ENCODE assay signal across 9 mouse cellular contexts in genomic region chr4:138379091-138379840, GRCm38 (mm10). TPM values are rescaled to one million over a fixed set of nuclear protein-coding genes. Genes with fewer than 3 reads are reported as not detected.
DNase-seq lines count a peak whose midpoint lies in the region; ATAC-seq and TF ChIP-seq lines count a peak whose summit lies in the region.
"Had no signal": no experiment of that assay in that cellular context is flagged by ENCODE, and none has a peak within 500 bp of the region (broad histone marks: within the 10 kb centered on the region; RNA-seq: fewer than 3 reads in every experiment).

No protein-coding gene starts in this region.

- H3K4me2 ChIP-seq in liver, embryonic 11.5 days: no peak overlapping the region
- H3K4me2 ChIP-seq in forebrain, postnatal 0 days (ENCODE audit: low read depth): no peak overlapping the region
- no peak overlapping the region for H3K4me2 ChIP-seq in hindbrain, embryonic 13.5 days
- H3K4me2 ChIP-seq in midbrain, embryonic 13.5 days (replicated peaks): no peak overlapping the region
- no peak overlapping the region for H3K4me2 ChIP-seq in stomach, postnatal 0 days (replicated peaks; ENCODE audit: low read depth)

- no peak for ATAC-seq in liver, embryonic 11.5 days (replicated peaks; ENCODE audit: low FRiP score)
- ATAC-seq in forebrain, postnatal 0 days: peak; percentile 71
- ATAC-seq in hindbrain, embryonic 13.5 days (ENCODE audit: low FRiP score): no peak
- ATAC-seq in midbrain, embryonic 13.5 days: peak; percentile 65
- ATAC-seq in stomach, postnatal 0 days (ENCODE audit: low FRiP score, low TSS enrichment): peak; percentile 51; the same call in 1 of the 2 replicates

- no peak overlapping the region for H3K9ac ChIP-seq in liver, embryonic 11.5 days (ENCODE audit: low read depth, low read length)
- no peak overlapping the region for H3K9ac ChIP-seq in forebrain, postnatal 0 days
- H3K9ac ChIP-seq in hindbrain, embryonic 13.5 days: no peak overlapping the region
- H3K9ac ChIP-seq in midbrain, embryonic 13.5 days (replicated peaks): no peak overlapping the region
- H3K9ac ChIP-seq in stomach, postnatal 0 days (ENCODE audit: low read length): no peak overlapping the region

- no peak overlapping the region for H3K4me3 ChIP-seq in liver, embryonic 11.5 days (ENCODE audit: low read depth, low read length)
- no peak overlapping the region for H3K4me3 ChIP-seq in forebrain, postnatal 0 days (ENCODE audit: low read depth, low read length)
- no peak overlapping the region for H3K4me3 ChIP-seq in hindbrain, embryonic 13.5 days
- no peak overlapping the region for H3K4me3 ChIP-seq in midbrain, embryonic 13.5 days (replicated peaks)
- H3K4me3 ChIP-seq in stomach, postnatal 0 days (ENCODE audit: low read depth, low read length): no peak overlapping the region

- H3K36me3 ChIP-seq in liver, embryonic 11.5 days (ENCODE audit: control insufficient read depth, insufficient read depth, low read length): no peaks in the 10 kb centered on the region
- H3K36me3 ChIP-seq in forebrain, postnatal 0 days (ENCODE audit: insufficient read depth): no peaks in the 10 kb centered on the region
- no peaks in the 10 kb centered on the region for H3K36me3 ChIP-seq in hindbrain, embryonic 13.5 days
- no peaks in the 10 kb centered on the region for H3K36me3 ChIP-seq in midbrain, embryonic 13.5 days
- H3K36me3 ChIP-seq in stomach, postnatal 0 days (ENCODE audit: control insufficient read depth, insufficient read depth, low read length): no peaks in the 10 kb centered on the region

- peak; percentile 45 for DNase-seq in liver
- no peak for DNase-seq in liver, embryonic 11.5 days (ENCODE audit: low spot score)
- DNase-seq in cerebellum, adult 11-12 months: peak; percentile 86
- DNase-seq in forebrain, postnatal 0 days: peak; percentile 72
- DNase-seq in left cerebral cortex, adult 8-10 months (ENCODE audit: low spot score in 2 of 2): peak; percentile 44 to 46
- peak; percentile 79 for DNase-seq in stomach, postnatal 0 days (ENCODE audit: low spot score)

- no peaks in the 10 kb centered on the region for H3K9me3 ChIP-seq in liver, embryonic 11.5 days (ENCODE audit: control insufficient read depth, low read length)
- H3K9me3 ChIP-seq in forebrain, postnatal 0 days (ENCODE audit: low read length): no peaks in the 10 kb centered on the region
- no peaks in the 10 kb centered on the region for H3K9me3 ChIP-seq in hindbrain, embryonic 13.5 days
- H3K9me3 ChIP-seq in midbrain, embryonic 13.5 days: no peaks in the 10 kb centered on the region; the same call in 1 of the 2 replicates
- H3K9me3 ChIP-seq in stomach, postnatal 0 days (ENCODE audit: control insufficient read depth, low read length): no peaks in the 10 kb centered on the region

- no peak overlapping the region for H3K27ac ChIP-seq in liver, embryonic 11.5 days (ENCODE audit: low read depth, low read length)
- H3K27ac ChIP-seq in forebrain, postnatal 0 days (ENCODE audit: low read depth, low read length): peak overlapping the region; percentile 54; the same call in 1 of the 2 replicates
- peak overlapping the region; percentile 49 for H3K27ac ChIP-seq in hindbrain, embryonic 13.5 days
- peak overlapping the region; percentile 49 for H3K27ac ChIP-seq in midbrain, embryonic 13.5 days
- no peak overlapping the region for H3K27ac ChIP-seq in stomach, postnatal 0 days (replicated peaks)
- H3K27ac ChIP-seq: macrophage had no signal

- no peak for TF ChIP-seq EP300 in stomach, postnatal 0 days (optimal IDR thresholded peaks at IDR 0.05)

- TF ChIP-seq CTCF in forebrain, postnatal 0 days (IDR thresholded peaks at IDR 0.05; ENCODE audit: low read depth): peak; percentile 77
- peak; percentile 87 for TF ChIP-seq CTCF in stomach, postnatal 0 days (IDR thresholded peaks at IDR 0.05; ENCODE audit: low read depth)

- H3K27me3 ChIP-seq in liver, embryonic 11.5 days (replicated peaks; ENCODE audit: control insufficient read depth, insufficient read depth, low read length): 0 out of 2 replicates have a peak, but pooled peaks cover 4% of the 10 kb centered on the region
- no peaks in the 10 kb centered on the region for H3K27me3 ChIP-seq in forebrain, postnatal 0 days (ENCODE audit: insufficient read depth, low read length)
- 0 out of 2 replicates have a peak, but pooled peaks cover 7% of the 10 kb centered on the region for H3K27me3 ChIP-seq in hindbrain, embryonic 13.5 days
- H3K27me3 ChIP-seq in midbrain, embryonic 13.5 days: no peaks in the 10 kb centered on the region
- H3K27me3 ChIP-seq in stomach, postnatal 0 days (ENCODE audit: control insufficient read depth, insufficient read depth, low read length): no peaks in the 10 kb centered on the region

- H3K4me1 ChIP-seq in liver, embryonic 11.5 days (replicated peaks; ENCODE audit: control insufficient read depth, insufficient read depth, low read length): no peaks in the 10 kb centered on the region
- 0 out of 2 replicates have a peak, but pooled peaks cover 4% of the 10 kb centered on the region for H3K4me1 ChIP-seq in forebrain, postnatal 0 days (ENCODE audit: insufficient read depth)
- H3K4me1 ChIP-seq in hindbrain, embryonic 13.5 days (replicated peaks): peaks cover 17% of the 10 kb centered on the region
- peaks cover 20% of the 10 kb centered on the region for H3K4me1 ChIP-seq in midbrain, embryonic 13.5 days (replicated peaks)
- no peaks in the 10 kb centered on the region for H3K4me1 ChIP-seq in stomach, postnatal 0 days (replicated peaks; ENCODE audit: control insufficient read depth, insufficient read depth)

- 55% methylated on average over 14 of the region's 14 CpGs for WGBS in liver, embryonic 11.5 days
- 36% methylated on average over 14 of the region's 14 CpGs for WGBS in forebrain, postnatal 0 days
- 40% methylated on average over 14 of the region's 14 CpGs for WGBS in hindbrain, embryonic 13.5 days
- 36% methylated on average over 14 of the region's 14 CpGs for WGBS in midbrain, embryonic 13.5 days
- WGBS in stomach, postnatal 0 days: 45% methylated on average over 14 of the region's 14 CpGs

RNA-seq across cellular contexts. Expression of gene Cda, which starts 11.5 kb away (rescaled TPM):
- 6.6 and 7.2 TPM in 2 replicates for polyA plus RNA-seq in liver, embryonic 11.5 days (2014; fragmentation: Nextera tagmentation; extraction: Ambion mirVana)
- total RNA-seq in forebrain, postnatal 0 days (2014; rRNA removed): 3.6 TPM in 2 replicates
- 3.2 and 4.9 TPM in 2 replicates for polyA plus RNA-seq in forebrain, postnatal 0 days (2015; fragmentation: Nextera tagmentation; extraction: Ambion mirVana)
- 4.0 and 4.1 TPM in 2 replicates for polyA plus RNA-seq in hindbrain, embryonic 13.5 days (2015; fragmentation: Nextera tagmentation; extraction: Ambion mirVana)
- total RNA-seq in left cerebral cortex, adult 8-10 months (2022): 1 to 10 TPM; 3.4 to 5.3 (median 4.4) TPM
- polyA plus RNA-seq in midbrain, embryonic 13.5 days (2015; fragmentation: Nextera tagmentation; extraction: Ambion mirVana): 2.2 and 2.6 TPM in 2 replicates
- polyA plus RNA-seq in stomach, postnatal 0 days (2015; fragmentation: Nextera tagmentation; extraction: Ambion mirVana): 12.5 and 15.2 TPM in 2 replicates
- polyA plus RNA-seq: macrophage had no signal

RNA-seq across cellular contexts. Expression of gene Fam43b, which starts 17.1 kb away (rescaled TPM):
- 0.12 and 0.21 TPM in 2 replicates for polyA plus RNA-seq in liver, embryonic 11.5 days (2014; fragmentation: Nextera tagmentation; extraction: Ambion mirVana)
- 11.9 and 14.7 TPM in 2 replicates for total RNA-seq in forebrain, postnatal 0 days (2014; rRNA removed)
- 18.9 and 22.6 TPM in 2 replicates for polyA plus RNA-seq in forebrain, postnatal 0 days (2015; fragmentation: Nextera tagmentation; extraction: Ambion mirVana)
- polyA plus RNA-seq in hindbrain, embryonic 13.5 days (2015; fragmentation: Nextera tagmentation; extraction: Ambion mirVana): 3.0 and 3.5 TPM in 2 replicates
- 10 to 100 TPM; 27.9 to 32.2 (median 28.2) TPM for total RNA-seq in left cerebral cortex, adult 8-10 months (2022)
- 1.1 and 1.3 TPM in 2 replicates for polyA plus RNA-seq in midbrain, embryonic 13.5 days (2015; fragmentation: Nextera tagmentation; extraction: Ambion mirVana)
- polyA plus RNA-seq in stomach, postnatal 0 days (2015; fragmentation: Nextera tagmentation; extraction: Ambion mirVana): 0.07 TPM in 1 of 2 replicates, not detected in the other
- polyA plus RNA-seq: macrophage had no signal

RNA-seq across cellular contexts. Expression of gene Pink1, which starts 53.2 kb away (rescaled TPM):
- polyA plus RNA-seq in liver, embryonic 11.5 days (2014; fragmentation: Nextera tagmentation; extraction: Ambion mirVana): 15.6 and 17.0 TPM in 2 replicates
- 224 and 230 TPM in 2 replicates for total RNA-seq in forebrain, postnatal 0 days (2014; rRNA removed)
- 152 TPM in 2 replicates for polyA plus RNA-seq in forebrain, postnatal 0 days (2015; fragmentation: Nextera tagmentation; extraction: Ambion mirVana)
- polyA plus RNA-seq in hindbrain, embryonic 13.5 days (2015; fragmentation: Nextera tagmentation; extraction: Ambion mirVana): 91.0 and 93.8 TPM in 2 replicates
- total RNA-seq in left cerebral cortex, adult 8-10 months (2022): 100 to 1,000 TPM; 329 to 369 (median 363) TPM
- 79.8 and 89.2 TPM in 2 replicates for polyA plus RNA-seq in midbrain, embryonic 13.5 days (2015; fragmentation: Nextera tagmentation; extraction: Ambion mirVana)
- 62.1 and 77.1 TPM in 2 replicates for polyA plus RNA-seq in stomach, postnatal 0 days (2015; fragmentation: Nextera tagmentation; extraction: Ambion mirVana)

RNA-seq across cellular contexts. Expression of gene Mul1, which starts 55.2 kb away (rescaled TPM):
- 15.1 and 17.9 TPM in 2 replicates for polyA plus RNA-seq in liver, embryonic 11.5 days (2014; fragmentation: Nextera tagmentation; extraction: Ambion mirVana)
- total RNA-seq in forebrain, postnatal 0 days (2014; rRNA removed): 30.1 and 32.4 TPM in 2 replicates
- polyA plus RNA-seq in forebrain, postnatal 0 days (2015; fragmentation: Nextera tagmentation; extraction: Ambion mirVana): 13.5 and 19.4 TPM in 2 replicates
- 20.9 and 21.4 TPM in 2 replicates for polyA plus RNA-seq in hindbrain, embryonic 13.5 days (2015; fragmentation: Nextera tagmentation; extraction: Ambion mirVana)
- 10 to 100 TPM; 51.6 to 54.5 (median 52.7) TPM for total RNA-seq in left cerebral cortex, adult 8-10 months (2022)
- 18.3 and 19.9 TPM in 2 replicates for polyA plus RNA-seq in midbrain, embryonic 13.5 days (2015; fragmentation: Nextera tagmentation; extraction: Ambion mirVana)
- 17.1 and 18.7 TPM in 2 replicates for polyA plus RNA-seq in stomach, postnatal 0 days (2015; fragmentation: Nextera tagmentation; extraction: Ambion mirVana)

Comparison
In these comparisons a context has a peak if more than half of its experiments do, and no peak if none do; other contexts are left out.
1. ATAC-seq: peak in forebrain, postnatal 0 days (single experiment), midbrain, embryonic 13.5 days (single experiment) and stomach, postnatal 0 days (single experiment); none in liver, embryonic 11.5 days (single experiment) and hindbrain, embryonic 13.5 days (single experiment).
2. H3K27ac ChIP-seq: peak in forebrain, postnatal 0 days (single experiment), hindbrain, embryonic 13.5 days (single experiment) and midbrain, embryonic 13.5 days (single experiment); none in liver, embryonic 11.5 days (single experiment) and stomach, postnatal 0 days (single experiment).